Comparison of ENCODE assay signal across 8 mouse cellular contexts in the genomic region with DNA sequence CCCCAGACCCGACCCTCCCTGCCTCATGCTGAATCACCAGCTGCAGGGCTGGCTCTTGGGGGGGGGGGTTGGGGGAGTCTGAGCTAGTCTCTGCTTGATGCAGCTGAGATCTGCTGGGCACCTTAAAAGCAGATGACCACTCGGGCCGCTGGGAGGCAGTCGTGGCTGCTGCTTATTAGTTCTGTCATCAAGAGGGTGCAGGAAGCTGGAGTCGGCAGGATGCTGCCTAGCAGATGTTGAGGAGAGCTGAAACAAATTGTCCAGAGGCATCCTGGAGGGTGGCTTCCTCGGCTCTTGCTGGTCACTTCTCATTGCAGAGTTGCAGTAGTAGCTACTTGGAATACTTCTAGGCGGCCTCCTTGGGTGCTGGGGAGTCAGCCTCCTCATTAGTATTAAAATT. TPM values are rescaled to one million over a fixed set of nuclear protein-coding genes. Genes with fewer than 3 reads are reported as not detected.
DNase-seq lines count a peak whose midpoint lies in the region; TF ChIP-seq lines count a peak whose summit lies in the region.
"Had no signal": no experiment of that assay in that cellular context is flagged by ENCODE, and none has a peak within 500 bp of the region (broad histone marks: within the 10 kb centered on the region; RNA-seq: fewer than 3 reads in every experiment).

No protein-coding gene starts in this region.

- TF ChIP-seq EP300 in CH12.LX (IDR thresholded peaks at IDR 0.05; ENCODE audit: low read length): no peak

- TF ChIP-seq RAD21 in CH12.LX (IDR thresholded peaks at IDR 0.05; ENCODE audit: low read depth, low read length): peak; percentile 61

- no peak overlapping the region for H3K9ac ChIP-seq in CH12.LX (ENCODE audit: insufficient read depth, low read depth)

- in situ Hi-C loops in CH12.LX (cut with MboI; ENCODE audit: low pct_ligation_motif_present, low pct_unique_long_range_greater_than_20kb, low sequenced_read_pairs): no loop called here

- no peaks in the 10 kb centered on the region for H3K4me1 ChIP-seq in CH12.LX (ENCODE audit: control insufficient read depth in 1 of 2, insufficient read depth in 2 of 2)

- peak; percentile 48 for TF ChIP-seq CTCF in left cerebral cortex, adult 2 months (IDR thresholded peaks at IDR 0.05)
- TF ChIP-seq CTCF in CH12.LX (conservative IDR thresholded peaks at IDR 0.05 in 1 of 2, IDR thresholded peaks at IDR 0.05 in 1 of 2; ENCODE audit: low read depth in 2 of 2, low read length in 2 of 2): peak in 1 of 2 experiments; percentile 63; a peak in 2 of 4 replicates

- dilution Hi-C loops in CH12.LX (cut with MboI; ENCODE audit: extremely low pct_ligation_motif_present, extremely low pct_unique_long_range_greater_than_20kb, low sequenced_read_pairs): no loop called here

- H3K27me3 ChIP-seq in CH12.LX (replicated peaks): peaks cover 27% of the 10 kb centered on the region

- H3K36me3 ChIP-seq in CH12.LX (replicated peaks in 1 of 2; ENCODE audit: control insufficient read depth in 1 of 2, insufficient read depth in 1 of 2, low read length in 1 of 2): no peaks in the 10 kb centered on the region

- no peaks in the 10 kb centered on the region for H3K79me2 ChIP-seq in CH12.LX (replicated peaks; ENCODE audit: control insufficient read depth, extremely low read depth, insufficient read depth, poor library complexity, severe bottlenecking)

- no peak overlapping the region for H3K27ac ChIP-seq in left cerebral cortex, adult 2 months
- H3K27ac ChIP-seq in CH12.LX (ENCODE audit: insufficient read depth, low read depth): no peak overlapping the region

- peaks cover 1% of the 10 kb centered on the region for H3K9me3 ChIP-seq in CH12.LX (replicated peaks; ENCODE audit: low read length)

- H3K4me2 ChIP-seq in CH12.LX (ENCODE audit: insufficient read depth, low read depth, poor library complexity, severe bottlenecking): no peak overlapping the region

- intact Hi-C loops in left cerebral cortex, adult 2 months (cut with DNase I): loop anchor here (5.0 kb wide), 1 partner anchor 113 kb away; no protein-coding TSS in a partner anchor

- no peak overlapping the region for H3K4me3 ChIP-seq in left cerebral cortex, adult 2 months
- H3K4me3 ChIP-seq in CH12.LX (replicated peaks in 1 of 3; ENCODE audit: low read depth in 2 of 3, low read length in 2 of 3, poor library complexity in 1 of 3): no peak overlapping the region

- no peak for TF ChIP-seq POLR2A in CH12.LX (IDR thresholded peaks at IDR 0.05; ENCODE audit: low read depth, low read length)

- no peak for DNase-seq in left cerebral cortex, adult 2 months (ENCODE audit: extremely low spot score in 1 of 2, low spot score in 2 of 2)
- no peak for DNase-seq in left cerebral cortex, adult 11 months (ENCODE audit: low spot score)
- peak; percentile 19 for DNase-seq in CH12.LX (ENCODE audit: extremely low read depth)
- DNase-seq in adrenal gland, adult 8-10 months: peak; percentile 45
- DNase-seq in heart, postnatal 4 days: peak; percentile 63
- peak; percentile 82 for DNase-seq in lung, postnatal 36 days
- no peak for DNase-seq in ovary, postnatal 10 days (ENCODE audit: low spot score)

TF ChIP-seq in CH12.LX, 34 proteins besides CTCF, POLR2A, EP300 and RAD21:
- TF ChIP-seq UBTF (IDR thresholded peaks at IDR 0.05; ENCODE audit: low read depth, low read length) (no peak), SMC3 (IDR thresholded peaks at IDR 0.05; ENCODE audit: low read depth, low read length) (peak; percentile 49)

RNA-seq across cellular contexts. Expression of a gene that starts 4.0 kb away (rescaled TPM):
- 10 to 100 TPM; 23.6 to 27.5 TPM for total RNA-seq in left cerebral cortex, adult 2 months (2021)
- total RNA-seq in CH12.LX (2012; rRNA removed) (not detected in 2 replicates), CH12.LX (2014; rRNA removed) (not detected in 2 replicates)
- polyA plus RNA-seq in CH12.LX (2012; ENCODE audit: insufficient read length, low read depth): not detected in 2 replicates
- under 1 TPM; 0.15 to 0.86 (median 0.51) TPM for total RNA-seq in adrenal gland, adult 8-10 months (2022)
- not detected for total RNA-seq in heart, postnatal 4 days (2021)
- total RNA-seq: common myeloid progenitor, adult 5-6 weeks had no signal

RNA-seq across cellular contexts. Expression of a gene that starts 48.7 kb away (rescaled TPM):
- total RNA-seq in left cerebral cortex, adult 2 months (2021): 10 to 100 TPM; 71.2 to 75.8 TPM
- total RNA-seq in CH12.LX (2012; rRNA removed) (7.3 and 8.2 TPM in 2 replicates), CH12.LX (2014; rRNA removed) (4.1 and 4.6 TPM in 2 replicates)
- 20.1 and 23.2 TPM in 2 replicates for polyA plus RNA-seq in CH12.LX (2012; ENCODE audit: insufficient read length, low read depth)
- total RNA-seq in adrenal gland, adult 8-10 months (2022): 10 to 100 TPM; 23.4 to 48.9 (median 33.4) TPM
- total RNA-seq in heart, postnatal 4 days (2021): 10 to 100 TPM; 17.5 to 17.7 TPM

Comparison
In these comparisons a context has a peak if more than half of its experiments do, and no peak if none do; other contexts are left out.
1. DNase-seq: peak in CH12.LX (single experiment), adrenal gland, adult 8-10 months (single experiment), heart, postnatal 4 days (single experiment) and lung, postnatal 36 days (single experiment); none in left cerebral cortex, adult 2 months (0 of 2), left cerebral cortex, adult 11 months (single experiment) and ovary, postnatal 10 days (single experiment).
2. RNA of a gene that starts 4.0 kb away (total RNA-seq): 23.6 to 27.5 TPM in left cerebral cortex, adult 2 months; 0.15 to 0.86 TPM in adrenal gland, adult 8-10 months, not detected in heart, postnatal 4 days and not detected in CH12.LX; every median in the first group is over 10 times any median in the second.